Mouse (Mus musculus) neural tube, embryonic 12.5 days (tissue): ENCODE measurements around the gene Tomm40l. TPM values are rescaled to one million over a fixed set of nuclear protein-coding genes. Genes with fewer than 3 reads are reported as not detected.
"Not testable (repeated sequence)": the region's sequence is repeated elsewhere in the genome, so short reads cannot be mapped to it uniquely, and the experiment has no call there.

Experiments used
- ATAC-seq: fragments of 200-750 bp; cut with Nextera tagmentation; 2 replicates; pipeline ENCODE4 v1.8.0; 2017; ENCODE audit warnings: low read depth, mild to moderate bottlenecking, moderate TSS enrichment, moderate library complexity; ENCODE audit not compliant: low FRiP score
- H3K27ac ChIP-seq: fragments of 300-500 bp; sonication (generic); 2 replicates; pipeline ENCODE4 v1.5.1; 2016
- H3K27me3 ChIP-seq: fragments of 300-500 bp; sonication (generic); replicated peaks from 2 replicates; pipeline ENCODE4 v1.6.1; 2016; ENCODE audit warnings: mild to moderate bottlenecking
- H3K36me3 ChIP-seq: fragments of 300-500 bp; sonication (generic); 2 replicates; pipeline ENCODE4 v1.6.1; 2016; ENCODE audit warnings: mild to moderate bottlenecking
- H3K4me1 ChIP-seq: fragments of 300-500 bp; sonication (generic); 2 replicates; pipeline ENCODE4 v1.6.1; 2016
- H3K4me2 ChIP-seq: fragments of 300-500 bp; sonication (generic); replicated peaks from 2 replicates; pipeline ENCODE4 v1.6.1; 2016; ENCODE audit warnings: mild to moderate bottlenecking
- H3K4me3 ChIP-seq: fragments of 300-500 bp; sonication (generic); 2 replicates; pipeline ENCODE4 v1.5.1; 2016
- H3K9ac ChIP-seq: fragments of 300-500 bp; sonication (generic); 2 replicates; pipeline ENCODE4 v1.6.1; 2016; ENCODE audit warnings: mild to moderate bottlenecking
- H3K9me3 ChIP-seq: fragments of 300-500 bp; sonication (generic); 2 replicates; pipeline ENCODE4 v1.6.1; 2016; ENCODE audit warnings: mild to moderate bottlenecking
- WGBS: fragments of 180-500 bp; shearing (Covaris S2); methylation state at CpG from one replicate; pipeline ENCODE4 v1.1.7; 2016; 5-methylcytosine and 5-hydroxymethylcytosine counted together
- polyA plus RNA-seq: library from polyadenylated mRNA; unstranded; fragments of >200 nt; fragmentation: Nextera tagmentation; extraction: Ambion mirVana; gene quantifications from 2 replicates; pipeline ENCODE4 v1.2.1, GENCODE M21; 2016

Tomm40l gene
- polyA plus RNA-seq, 1 experiment from 2014 or later = 30.1 TPM

DNA sequence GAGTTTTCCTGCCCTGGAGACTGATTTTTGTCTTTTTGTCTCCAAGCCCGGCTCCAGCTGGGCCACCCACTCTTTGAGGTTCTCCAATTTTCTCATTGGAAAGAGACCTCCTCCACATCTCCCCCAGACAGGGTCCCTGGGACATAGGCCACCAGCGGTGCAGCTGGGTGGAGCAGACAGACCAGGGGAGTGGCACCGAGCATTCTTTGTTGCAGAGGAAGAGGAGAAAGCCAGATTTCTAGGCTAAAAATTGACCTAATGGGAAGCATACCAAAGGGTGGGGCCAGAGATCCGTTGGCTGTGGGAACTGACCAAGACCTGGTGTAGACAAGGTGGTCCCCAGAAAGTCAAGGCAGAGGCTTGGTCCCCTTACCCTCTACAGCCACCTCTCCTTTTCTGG is 25.6 kb upstream of the Tomm40l start:
- Histone ChIP-seq H3K27ac (peak overlapping the region; percentile 42; the same call in 1 of the 2 replicates), H3K4me2 (peak overlapping the region; percentile 79), H3K27me3 (no peaks in the 10 kb centered on the region), H3K4me3 (no peak overlapping the region; the same call in 1 of the 2 replicates), H3K9me3 (no peaks in the 10 kb centered on the region), H3K9ac (0 out of 2 replicates have a peak overlapping the region, but pooled peaks have one; percentile 1), H3K4me1 (peaks cover 54% of the 10 kb centered on the region), H3K36me3 (peaks cover 22% of the 10 kb centered on the region)
- 24% methylated on average over 4 of the region's 4 CpGs for WGBS
- no peak for ATAC-seq

- peak overlapping the region; percentile 42; the same call in 1 of the 2 replicates for H3K27ac ChIP-seq
- peaks cover 27% of the 10 kb centered on the region for H3K36me3 ChIP-seq
- peak overlapping the region; percentile 79 for H3K4me2 ChIP-seq
- H3K9ac ChIP-seq = 0 out of 2 replicates have a peak overlapping the region, but pooled peaks have one; percentile 1
- peak; percentile 17; the same call in 1 of the 2 replicates for ATAC-seq
- H3K9me3 ChIP-seq = no peaks in the 10 kb centered on the region
- 11% methylated on average over 13 of the region's 13 CpGs for WGBS
- peaks cover 54% of the 10 kb centered on the region for H3K4me1 ChIP-seq
- H3K27me3 ChIP-seq = no peaks in the 10 kb centered on the region
- peak overlapping the region; percentile 18 for H3K4me3 ChIP-seq
Observed at GRCm38 (mm10) chr1:171247453-171247841, 25.1 kb upstream of the Tomm40l start.

DNA sequence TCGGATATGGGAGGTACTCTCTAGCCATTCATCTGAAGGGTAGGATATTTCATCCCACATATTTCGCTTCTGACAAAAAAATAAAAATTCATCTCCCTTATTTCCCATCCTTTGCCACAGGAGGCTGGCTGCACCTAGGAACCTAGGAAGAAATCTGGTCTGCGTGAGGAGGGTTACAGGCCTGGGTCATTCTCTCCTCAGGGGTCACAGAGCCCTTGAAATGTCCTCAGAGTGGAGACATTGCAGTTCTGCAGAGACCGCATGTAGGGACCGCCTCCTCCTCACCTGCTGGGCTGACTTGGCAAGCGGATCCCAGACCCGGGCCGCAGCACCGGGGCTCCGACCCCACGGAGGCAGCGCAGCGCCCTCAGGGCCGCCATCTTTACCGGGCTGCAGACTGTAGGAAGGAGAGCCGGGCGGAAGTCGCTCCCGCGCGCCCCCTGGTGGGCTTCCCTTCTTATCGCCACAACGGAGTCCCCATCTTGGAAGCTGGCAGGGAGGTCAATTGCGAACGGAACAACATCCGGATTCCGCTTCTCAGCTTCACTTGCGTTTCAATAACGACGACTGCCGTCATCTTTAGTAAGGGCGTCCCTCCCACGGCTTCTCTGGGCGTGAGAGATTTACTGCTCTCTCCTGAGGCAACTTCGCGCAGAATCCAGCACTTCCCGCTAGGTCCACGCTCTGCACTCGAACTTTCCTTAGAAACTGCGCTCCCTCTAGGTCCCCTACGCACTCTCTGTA is 24.6 kb upstream of the Tomm40l start:
- H3K9me3 ChIP-seq = no peaks in the 10 kb centered on the region
- H3K4me2 ChIP-seq = peak overlapping the region; percentile 79
- H3K9ac ChIP-seq = peak overlapping the region; percentile 75
- H3K27ac ChIP-seq = peak overlapping the region; percentile 42; the same call in 1 of the 2 replicates
- peaks cover 49% of the 10 kb centered on the region for H3K4me1 ChIP-seq
- peak; percentile 92 for ATAC-seq
- under 1% methylated on average over 41 of the region's 41 CpGs for WGBS
- H3K27me3 ChIP-seq = no peaks in the 10 kb centered on the region
- H3K4me3 ChIP-seq = peak overlapping the region; percentile 68
- peaks cover 31% of the 10 kb centered on the region for H3K36me3 ChIP-seq

GRCm38 (mm10) chr1:171245353-171245752 is 23.0 kb upstream of the Tomm40l start:
- Histone ChIP-seq H3K36me3 (peaks cover 46% of the 10 kb centered on the region), H3K4me3 (no peak overlapping the region), H3K4me2 (peak overlapping the region; percentile 79; the same call in 1 of the 2 replicates), H3K9ac (no peak overlapping the region), H3K9me3 (no peaks in the 10 kb centered on the region), H3K4me1 (peaks cover 34% of the 10 kb centered on the region), H3K27me3 (no peaks in the 10 kb centered on the region), H3K27ac (no peak overlapping the region)
- WGBS = 91% methylated on average over 8 of the region's 8 CpGs
- no peak for ATAC-seq

DNA sequence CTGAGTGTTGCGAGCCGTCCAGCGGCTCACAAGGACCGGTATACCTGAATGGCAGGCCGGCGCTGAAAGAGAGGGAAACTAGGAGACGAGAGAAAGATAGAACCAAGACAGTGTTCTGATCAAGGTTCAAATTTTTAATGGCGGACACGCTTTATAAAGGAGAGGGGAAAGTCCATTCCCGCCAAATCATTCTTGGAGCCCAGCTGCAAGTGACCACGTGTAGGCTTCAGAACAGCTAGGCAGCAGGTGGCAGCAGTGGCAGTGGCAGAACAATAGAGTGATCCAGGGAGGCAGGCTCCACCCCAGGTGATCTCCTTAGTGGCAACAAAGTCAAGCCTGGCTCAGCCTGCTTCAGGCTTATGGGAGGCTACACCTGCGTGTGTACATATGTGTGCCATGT is 19.6 kb upstream of the Tomm40l start:
- not testable (repeated sequence) for ATAC-seq, H3K9me3 ChIP-seq, H3K27me3 ChIP-seq, H3K4me3 ChIP-seq, H3K27ac ChIP-seq, H3K9ac ChIP-seq, H3K4me2 ChIP-seq
- peaks cover 77% of the 10 kb centered on the region for H3K36me3 ChIP-seq
- 86% methylated on average over 12 of the region's 12 CpGs for WGBS
- peaks cover 10% of the 10 kb centered on the region for H3K4me1 ChIP-seq

DNA sequence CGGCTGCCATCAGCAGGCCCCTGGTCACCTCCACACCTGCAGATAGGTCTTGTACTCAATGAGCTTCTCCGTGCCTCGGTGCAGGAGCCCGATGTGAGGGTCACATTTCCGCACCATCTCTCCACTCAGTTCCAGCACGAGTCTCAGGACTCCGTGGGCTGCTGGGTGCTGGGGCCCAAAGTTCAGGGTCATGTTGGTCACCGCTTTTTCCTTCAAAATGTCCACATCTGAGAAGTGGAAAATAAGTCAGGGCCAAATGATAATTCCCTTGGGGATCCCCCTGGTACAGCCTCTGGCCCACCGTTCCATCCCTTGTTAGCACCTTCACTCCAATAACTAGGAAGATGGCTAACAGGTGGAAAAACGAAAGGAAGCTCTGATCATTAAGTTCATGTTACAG is 18.6 kb upstream of the Tomm40l start:
- H3K36me3 ChIP-seq = peaks cover 87% of the 10 kb centered on the region

DNA sequence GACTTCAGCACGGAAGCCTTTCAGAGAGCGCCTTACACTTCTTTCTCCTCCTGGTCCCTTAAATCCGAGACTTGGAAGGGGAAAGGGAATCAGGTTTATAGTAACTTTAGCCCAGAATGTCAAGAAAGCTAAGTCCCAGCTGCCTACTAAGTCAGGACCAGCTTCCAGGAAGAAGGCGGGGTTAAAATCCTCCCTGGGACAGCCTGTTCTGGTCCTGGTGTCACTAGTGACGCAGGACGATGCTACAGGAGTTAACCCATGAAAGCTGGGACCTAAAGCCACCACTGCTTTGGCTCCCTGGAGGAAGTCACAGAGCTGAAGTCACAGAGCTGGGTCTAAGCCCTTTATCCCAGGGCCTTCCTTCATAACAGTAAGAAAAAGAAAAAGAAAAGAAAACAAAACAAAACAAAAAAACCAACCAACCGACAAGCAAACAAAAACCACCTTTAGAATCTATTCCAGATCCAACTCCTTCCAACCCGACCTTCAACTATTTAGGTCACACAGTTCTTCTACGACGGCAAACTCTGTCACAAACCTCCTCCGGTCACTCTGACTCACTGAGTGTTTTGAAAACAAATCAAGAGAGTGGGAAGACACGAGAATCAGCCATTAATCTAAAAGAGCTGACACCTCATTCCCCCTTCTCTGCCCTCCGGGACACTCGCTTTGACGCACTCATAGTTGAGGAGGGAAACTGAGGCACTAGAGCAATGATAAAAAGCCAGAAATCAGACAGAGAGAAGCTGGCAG is 17.9 kb upstream of the Tomm40l start:
- 85% methylated on average over 15 of the region's 15 CpGs for WGBS
- Histone ChIP-seq H3K27ac (no peak overlapping the region), H3K9ac (no peak overlapping the region), H3K4me2 (no peak overlapping the region), H3K4me1 (no peaks in the 10 kb centered on the region), H3K27me3 (no peaks in the 10 kb centered on the region), H3K36me3 (peaks cover 88% of the 10 kb centered on the region), H3K9me3 (no peaks in the 10 kb centered on the region), H3K4me3 (no peak overlapping the region)
- no peak for ATAC-seq

More for the DNA sequence above, 18.6 kb upstream of the Tomm40l start:
- H3K9ac ChIP-seq = no peak overlapping the region
- no peak overlapping the region for H3K4me2 ChIP-seq
- no peak for ATAC-seq
- peaks cover 5% of the 10 kb centered on the region for H3K4me1 ChIP-seq
- no peaks in the 10 kb centered on the region for H3K9me3 ChIP-seq
- no peak overlapping the region for H3K27ac ChIP-seq
- WGBS = 91% methylated on average over 10 of the region's 10 CpGs
- no peaks in the 10 kb centered on the region for H3K27me3 ChIP-seq
- no peak overlapping the region for H3K4me3 ChIP-seq

DNA sequence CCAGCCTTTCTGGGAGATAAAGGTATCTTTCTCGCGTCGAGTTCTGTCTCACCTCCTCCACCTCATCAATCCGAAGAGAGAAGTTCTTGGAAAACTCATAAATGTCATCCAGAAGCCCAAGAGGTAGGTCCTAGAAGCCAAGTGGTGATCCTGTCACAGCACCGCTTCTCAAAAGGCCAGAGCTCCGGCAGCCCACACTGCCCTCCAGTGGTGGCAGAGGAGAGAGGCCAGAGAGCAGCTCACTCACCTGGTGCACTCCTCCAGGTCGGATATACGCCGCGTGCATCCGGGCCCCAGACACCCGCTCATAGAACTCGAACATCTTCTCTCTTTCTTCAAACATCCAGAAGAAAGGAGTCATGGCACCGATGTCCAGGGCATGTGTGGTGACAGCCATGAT is 16.1 kb upstream of the Tomm40l start:
- Histone ChIP-seq H3K9ac (no peak overlapping the region), H3K27me3 (no peaks in the 10 kb centered on the region), H3K4me2 (no peak overlapping the region), H3K4me1 (no peaks in the 10 kb centered on the region), H3K27ac (no peak overlapping the region), H3K4me3 (no peak overlapping the region), H3K36me3 (peaks cover 93% of the 10 kb centered on the region), H3K9me3 (no peaks in the 10 kb centered on the region)
- WGBS = 76% methylated on average over 14 of the region's 14 CpGs
- 0 out of 2 replicates have a peak, but pooled peaks have one; percentile 19 for ATAC-seq

DNA sequence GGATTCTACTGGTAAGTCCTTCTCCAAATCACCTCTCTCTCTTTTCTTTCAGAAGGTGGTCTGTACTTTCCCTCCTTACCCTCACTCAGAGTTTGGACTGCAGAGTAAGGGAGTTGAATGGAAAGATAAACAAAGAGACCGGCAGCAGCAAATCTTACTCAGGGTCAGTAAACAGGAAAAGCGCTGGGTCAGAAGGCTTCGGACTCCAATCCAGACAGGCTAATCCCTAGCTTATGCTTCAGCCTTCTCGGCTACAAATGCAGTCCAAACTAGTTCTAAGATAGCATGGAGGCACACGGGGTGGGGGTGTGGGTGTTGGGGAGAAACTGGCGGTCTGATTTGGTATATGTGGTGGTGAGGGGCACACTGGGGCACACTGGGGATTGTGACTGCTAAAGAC is 15.1 kb upstream of the Tomm40l start:
- no peak overlapping the region for H3K4me3 ChIP-seq
- H3K36me3 ChIP-seq = peaks cover 88% of the 10 kb centered on the region
- no peak overlapping the region for H3K9ac ChIP-seq
- ATAC-seq = no peak
- H3K9me3 ChIP-seq = no peaks in the 10 kb centered on the region
- H3K27me3 ChIP-seq = no peaks in the 10 kb centered on the region
- 95% methylated on average over 6 of the region's 6 CpGs for WGBS
- H3K27ac ChIP-seq = no peak overlapping the region
- no peak overlapping the region for H3K4me2 ChIP-seq
- H3K4me1 ChIP-seq = no peaks in the 10 kb centered on the region

- Histone ChIP-seq H3K4me3 (no peak overlapping the region), H3K9me3 (no peaks in the 10 kb centered on the region), H3K36me3 (peaks cover 73% of the 10 kb centered on the region), H3K4me1 (no peaks in the 10 kb centered on the region), H3K27me3 (no peaks in the 10 kb centered on the region), H3K27ac (no peak overlapping the region), H3K4me2 (no peak overlapping the region), H3K9ac (no peak overlapping the region)
- 92% methylated on average over 4 of the region's 4 CpGs for WGBS
- ATAC-seq = no peak
Observed at GRCm38 (mm10) chr1:171235791-171236190, 13.5 kb upstream of the Tomm40l start.

GRCm38 (mm10) chr1:171234538-171234937 is 12.2 kb upstream of the Tomm40l start:
- H3K4me1 ChIP-seq = no peaks in the 10 kb centered on the region
- no peak overlapping the region for H3K9ac ChIP-seq
- no peaks in the 10 kb centered on the region for H3K9me3 ChIP-seq
- 93% methylated on average over 4 of the region's 4 CpGs for WGBS
- H3K27me3 ChIP-seq = no peaks in the 10 kb centered on the region
- H3K27ac ChIP-seq = no peak overlapping the region
- no peak overlapping the region for H3K4me3 ChIP-seq
- no peak overlapping the region for H3K4me2 ChIP-seq
- H3K36me3 ChIP-seq = peaks cover 62% of the 10 kb centered on the region
- no peak for ATAC-seq

GRCm38 (mm10) chr1:171234126-171234525 is 11.8 kb upstream of the Tomm40l start, which contains the start of gene Fcer1g:
TSS of gene Fcer1g (minus strand) at chr1:171234365.
- 89% methylated on average over 14 of the region's 14 CpGs for WGBS
- Histone ChIP-seq H3K4me3 (no peak within 1 kb of the TSS), H3K4me1 (no peaks in the 10 kb centered on the region), H3K9ac (no peak within 1 kb of the TSS), H3K27ac (no peak within 1 kb of the TSS; the same call in 1 of the 2 replicates), H3K27me3 (no peaks in the 10 kb centered on the region), H3K4me2 (no peak within 1 kb of the TSS), H3K9me3 (no peaks in the 10 kb centered on the region), H3K36me3 (peaks cover 59% of the 10 kb centered on the region)
- ATAC-seq = no peak
